Mouse (Mus musculus): Measurements from ENCODE around the gene Kcns3. TPM values are rescaled to one million over a fixed set of nuclear protein-coding genes. Genes with fewer than 3 reads are reported as not detected.
"Not testable (repeated sequence)": the region's sequence is repeated elsewhere in the genome, so short reads cannot be mapped to it uniquely, and the experiment has no call there.

Gene Kcns3
- polyA plus RNA-seq, 1 experiment = not detected

- no peak for TF ChIP-seq POLR2A (IDR thresholded peaks at IDR 0.05; ENCODE audit: borderline replicate concordance, control insufficient read depth, low read depth, low read length)
- no peak for TF ChIP-seq CTCF (IDR thresholded peaks at IDR 0.05; ENCODE audit: control insufficient read depth, insufficient read depth, low read length)
- 60% methylated on average over 3 of the region's 3 CpGs for WGBS
- Histone ChIP-seq H3K4me1 (ENCODE audit: control insufficient read depth, insufficient read depth, low read length) (no peaks in the 10 kb centered on the region), H3K27ac (ENCODE audit: control insufficient read depth, insufficient read depth, low read depth, low read length, poor library complexity) (no peak overlapping the region), H3K4me3 (replicated peaks; ENCODE audit: control insufficient read depth, low read depth, low read length) (no peak overlapping the region)
Measured at GRCm38 (mm10) chr12:11129188-11129587, 21.7 kb downstream of the Kcns3 start.

GRCm38 (mm10) chr12:11126186-11126759 is 24.6 kb downstream of the Kcns3 start:
- Histone ChIP-seq H3K4me1 (ENCODE audit: control insufficient read depth, insufficient read depth, low read length) (no peaks in the 10 kb centered on the region), H3K27ac (ENCODE audit: control insufficient read depth, insufficient read depth, low read depth, low read length, poor library complexity) (no peak overlapping the region), H3K4me3 (replicated peaks; ENCODE audit: control insufficient read depth, low read depth, low read length) (no peak overlapping the region)
- WGBS = 58% methylated on average over 5 of the region's 5 CpGs
- TF ChIP-seq POLR2A (IDR thresholded peaks at IDR 0.05; ENCODE audit: borderline replicate concordance, control insufficient read depth, low read depth, low read length) = no peak
- no peak for TF ChIP-seq CTCF (IDR thresholded peaks at IDR 0.05; ENCODE audit: control insufficient read depth, insufficient read depth, low read length)

DNA sequence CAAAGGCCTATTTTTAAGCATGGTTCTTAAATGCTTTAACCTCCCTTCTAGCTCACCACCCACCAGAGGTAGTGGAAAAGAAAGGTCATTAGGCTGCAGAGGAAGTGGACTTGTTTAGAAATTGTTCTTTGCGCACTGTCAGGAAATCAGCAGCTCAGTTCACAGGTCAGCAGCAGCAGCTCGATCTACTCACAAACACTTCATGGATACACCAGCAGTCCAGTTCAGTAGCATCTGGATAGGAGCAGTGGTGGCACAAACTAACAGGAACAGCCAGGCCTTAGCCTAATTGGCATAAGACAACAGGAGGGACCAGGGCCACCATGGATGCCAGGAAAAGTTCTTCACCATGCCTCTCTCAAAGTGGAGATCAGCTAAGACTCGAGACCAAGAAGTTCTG is 49.3 kb downstream of the Kcns3 start:
- 54% methylated on average over 3 of the region's 3 CpGs for WGBS

GRCm38 (mm10) chr12:11088626-11089372 is 62.1 kb downstream of the Kcns3 start:
- H3K27ac ChIP-seq (ENCODE audit: control insufficient read depth, insufficient read depth, low read depth, low read length, poor library complexity) = no peak overlapping the region
- no peak for TF ChIP-seq CTCF (IDR thresholded peaks at IDR 0.05; ENCODE audit: control insufficient read depth, insufficient read depth, low read length)
- TF ChIP-seq POLR2A (IDR thresholded peaks at IDR 0.05; ENCODE audit: borderline replicate concordance, control insufficient read depth, low read depth, low read length) = no peak
- H3K4me1 ChIP-seq (ENCODE audit: control insufficient read depth, insufficient read depth, low read length) = no peaks in the 10 kb centered on the region
- no peak overlapping the region for H3K4me3 ChIP-seq (replicated peaks; ENCODE audit: control insufficient read depth, low read depth, low read length)
- 49% methylated on average over 5 of the region's 5 CpGs for WGBS

More for the DNA sequence above, 49.3 kb downstream of the Kcns3 start:
- no peak for TF ChIP-seq POLR2A (IDR thresholded peaks at IDR 0.05; ENCODE audit: borderline replicate concordance, control insufficient read depth, low read depth, low read length)
- TF ChIP-seq CTCF (IDR thresholded peaks at IDR 0.05; ENCODE audit: control insufficient read depth, insufficient read depth, low read length) = no peak
- Histone ChIP-seq H3K4me3 (replicated peaks; ENCODE audit: control insufficient read depth, low read depth, low read length) (no peak overlapping the region), H3K27ac (ENCODE audit: control insufficient read depth, insufficient read depth, low read depth, low read length, poor library complexity) (no peak overlapping the region), H3K4me1 (ENCODE audit: control insufficient read depth, insufficient read depth, low read length) (no peaks in the 10 kb centered on the region)

DNA sequence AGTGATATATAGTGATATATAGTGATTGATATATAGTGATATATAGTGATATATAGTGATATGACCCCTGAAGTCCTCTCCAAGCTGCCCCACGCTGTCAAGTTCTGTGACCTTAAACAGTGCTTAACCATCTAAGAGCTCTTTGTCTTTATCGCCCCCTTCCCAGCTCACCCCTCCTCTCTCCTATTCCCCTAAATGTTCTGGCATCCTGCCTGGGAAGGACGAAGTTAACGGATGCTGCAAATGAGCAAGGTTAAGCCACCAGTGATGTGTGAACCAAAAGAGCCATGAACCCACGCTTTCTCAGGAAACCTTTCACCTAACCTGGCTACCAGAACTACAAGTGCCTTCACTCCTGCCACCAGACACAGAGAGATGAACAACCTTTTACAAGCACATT is 64.0 kb downstream of the Kcns3 start:
- no peaks in the 10 kb centered on the region for H3K4me1 ChIP-seq (ENCODE audit: control insufficient read depth, insufficient read depth, low read length)
- no peak overlapping the region for H3K27ac ChIP-seq (ENCODE audit: control insufficient read depth, insufficient read depth, low read depth, low read length, poor library complexity)
- no peak overlapping the region for H3K4me3 ChIP-seq (replicated peaks; ENCODE audit: control insufficient read depth, low read depth, low read length)
- 78% methylated on average over 5 of the region's 5 CpGs for WGBS
- TF ChIP-seq POLR2A (IDR thresholded peaks at IDR 0.05; ENCODE audit: borderline replicate concordance, control insufficient read depth, low read depth, low read length) = no peak
- TF ChIP-seq CTCF (IDR thresholded peaks at IDR 0.05; ENCODE audit: control insufficient read depth, insufficient read depth, low read length) = no peak

DNA sequence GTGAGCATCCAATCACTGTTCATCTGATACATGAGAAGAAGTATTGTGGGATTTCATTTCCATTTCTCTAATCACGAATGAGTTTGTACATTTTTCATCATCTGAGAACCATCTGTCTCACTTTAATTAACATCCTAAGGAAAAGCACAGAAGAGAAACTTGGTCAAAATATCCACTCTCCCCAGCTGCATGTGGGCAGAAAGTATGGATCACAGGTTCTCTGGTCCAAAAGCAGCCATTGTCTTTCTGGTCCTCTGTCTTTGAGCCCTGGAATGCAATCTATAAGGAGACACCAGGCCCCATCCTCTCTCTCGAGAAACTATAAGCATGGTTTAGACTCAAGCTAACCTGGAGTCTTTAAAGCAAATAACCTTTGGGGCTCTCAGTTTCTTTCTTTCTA is 79.8 kb downstream of the Kcns3 start:
- whole genome bisulfite sequencing = 69% methylated on average over 2 of the region's 2 CpGs
- H3K4me3 ChIP-seq (replicated peaks; ENCODE audit: control insufficient read depth, low read depth, low read length) = no peak overlapping the region
- TF ChIP-seq POLR2A (IDR thresholded peaks at IDR 0.05; ENCODE audit: borderline replicate concordance, control insufficient read depth, low read depth, low read length) (no peak), CTCF (IDR thresholded peaks at IDR 0.05; ENCODE audit: control insufficient read depth, insufficient read depth, low read length) (no peak)
- H3K27ac ChIP-seq (ENCODE audit: control insufficient read depth, insufficient read depth, low read depth, low read length, poor library complexity) = no peak overlapping the region
- no peaks in the 10 kb centered on the region for H3K4me1 ChIP-seq (ENCODE audit: control insufficient read depth, insufficient read depth, low read length)

DNA sequence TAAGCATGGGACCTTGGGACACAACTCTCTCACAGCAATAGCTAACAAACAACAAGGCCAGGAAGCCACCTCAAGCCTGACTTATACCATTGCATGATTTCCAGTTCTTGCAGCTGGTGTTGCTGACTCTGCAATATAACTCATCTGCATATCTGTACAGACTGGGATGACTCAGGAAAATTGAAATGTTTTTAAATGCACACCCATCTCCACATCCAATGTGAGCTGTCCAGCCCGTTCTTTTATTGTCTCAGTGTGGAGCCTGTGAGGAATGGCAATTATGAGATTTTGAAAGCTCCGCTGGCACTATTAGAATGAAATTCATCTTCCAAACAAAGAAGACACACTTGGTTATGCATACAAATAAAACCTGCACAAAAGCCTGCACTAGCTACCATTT is 84.0 kb downstream of the Kcns3 start:
- no peak overlapping the region for H3K27ac ChIP-seq (ENCODE audit: control insufficient read depth, insufficient read depth, low read depth, low read length, poor library complexity)
- 74% methylated on average over 2 of the region's 2 CpGs for WGBS
- no peak for TF ChIP-seq POLR2A (IDR thresholded peaks at IDR 0.05; ENCODE audit: borderline replicate concordance, control insufficient read depth, low read depth, low read length)
- TF ChIP-seq CTCF (IDR thresholded peaks at IDR 0.05; ENCODE audit: control insufficient read depth, insufficient read depth, low read length) = no peak

DNA sequence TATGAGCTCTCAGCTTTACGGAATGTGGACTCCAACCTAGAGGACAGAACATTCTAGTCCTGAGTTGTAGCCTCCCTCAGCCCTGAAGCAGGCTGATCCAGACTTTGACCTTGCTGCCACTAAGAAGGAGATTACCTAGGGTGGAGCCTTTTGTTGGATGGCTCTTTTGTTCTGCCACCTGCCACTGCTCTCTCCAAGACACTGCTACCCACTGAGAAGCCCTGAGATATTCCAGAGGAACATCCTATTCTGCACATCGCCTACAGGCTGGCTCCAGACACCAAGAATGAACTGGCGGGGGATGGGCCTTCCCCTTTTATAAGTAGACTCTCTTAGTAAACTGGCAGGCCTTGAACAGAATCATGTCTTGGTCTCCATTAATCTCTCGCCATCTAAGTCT is 98.2 kb downstream of the Kcns3 start:
- not testable (repeated sequence) for H3K4me1 ChIP-seq (ENCODE audit: control insufficient read depth, insufficient read depth, low read length); H3K4me3 ChIP-seq (replicated peaks; ENCODE audit: control insufficient read depth, low read depth, low read length); H3K27ac ChIP-seq (ENCODE audit: control insufficient read depth, insufficient read depth, low read depth, low read length, poor library complexity)
- WGBS = 63% methylated on average over 4 of the region's 4 CpGs

More for the DNA sequence above, 84.0 kb downstream of the Kcns3 start:
- Histone ChIP-seq H3K4me3 (replicated peaks; ENCODE audit: control insufficient read depth, low read depth, low read length) (no peak overlapping the region), H3K4me1 (ENCODE audit: control insufficient read depth, insufficient read depth, low read length) (no peaks in the 10 kb centered on the region)

GRCm38 (mm10) chr12:11041821-11042220 is 109.0 kb downstream of the Kcns3 start:
- no peak for TF ChIP-seq POLR2A (IDR thresholded peaks at IDR 0.05; ENCODE audit: borderline replicate concordance, control insufficient read depth, low read depth, low read length)
- no peak for TF ChIP-seq CTCF (IDR thresholded peaks at IDR 0.05; ENCODE audit: control insufficient read depth, insufficient read depth, low read length)
- Histone ChIP-seq H3K4me1 (ENCODE audit: control insufficient read depth, insufficient read depth, low read length) (no peaks in the 10 kb centered on the region), H3K4me3 (replicated peaks; ENCODE audit: control insufficient read depth, low read depth, low read length) (no peak overlapping the region)

More at GRCm38 (mm10) chr12:11041821-11042220, 109.0 kb downstream of the Kcns3 start:
- no peak overlapping the region for H3K27ac ChIP-seq (ENCODE audit: control insufficient read depth, insufficient read depth, low read depth, low read length, poor library complexity)

All from bone marrow, adult 2 months (tissue).